Mouse (Mus musculus): Measurements from ENCODE around the gene Bod1l.

- TF ChIP-seq CTCF (IDR thresholded peaks at IDR 0.05; ENCODE audit: control insufficient read depth, insufficient read depth, insufficient replicate concordance, low read depth, low read length), result no peak
- no peak for TF ChIP-seq POLR2A (IDR thresholded peaks at IDR 0.05; ENCODE audit: control insufficient read depth, low read depth, low read length)
Observed at GRCm38 (mm10) chr5:41807383-41807782, 36.7 kb downstream of the Bod1l start.
